Mouse (Mus musculus) layer of hippocampus, postnatal 10 days (tissue): ENCODE data around the gene Oit1. TPM values are rescaled to one million over a fixed set of nuclear protein-coding genes. Genes with fewer than 3 reads are reported as not detected.

Experiments used
- DNase-seq, 2 experiments: peaks; one replicate each; pipeline ENCODE4 v3.0.0; 2021; ENCODE audit warnings: low spot score in 2 of 2
- total RNA-seq, 2 experiments: library from RNA; stranded (reverse); gene quantifications; 2 replicates each; pipeline ENCODE4 v1.2.3; 2021

Gene Oit1
- total RNA-seq, 2 experiments from 2014 or later: not detected

DNA sequence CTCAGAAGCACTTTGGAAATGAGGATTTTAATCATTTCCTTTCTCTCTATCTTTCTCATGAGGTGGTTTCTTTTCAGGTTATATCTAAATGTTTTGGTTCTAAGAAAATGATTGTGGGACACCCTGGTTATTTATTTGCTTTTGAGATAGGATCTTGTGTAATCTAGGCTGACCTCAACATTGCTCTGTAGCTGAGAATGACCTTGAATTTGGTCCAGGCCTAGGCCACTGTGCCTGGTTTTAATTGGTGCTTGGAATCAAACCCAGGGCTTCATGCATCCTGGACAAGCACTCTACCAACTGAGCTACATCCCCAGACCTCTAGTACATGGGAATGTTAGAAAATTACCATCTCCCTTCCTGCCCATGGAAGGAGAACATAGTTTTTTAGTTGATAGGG lies 74.5 kb downstream of the Oit1 start:
- DNase-seq: no peak

DNA sequence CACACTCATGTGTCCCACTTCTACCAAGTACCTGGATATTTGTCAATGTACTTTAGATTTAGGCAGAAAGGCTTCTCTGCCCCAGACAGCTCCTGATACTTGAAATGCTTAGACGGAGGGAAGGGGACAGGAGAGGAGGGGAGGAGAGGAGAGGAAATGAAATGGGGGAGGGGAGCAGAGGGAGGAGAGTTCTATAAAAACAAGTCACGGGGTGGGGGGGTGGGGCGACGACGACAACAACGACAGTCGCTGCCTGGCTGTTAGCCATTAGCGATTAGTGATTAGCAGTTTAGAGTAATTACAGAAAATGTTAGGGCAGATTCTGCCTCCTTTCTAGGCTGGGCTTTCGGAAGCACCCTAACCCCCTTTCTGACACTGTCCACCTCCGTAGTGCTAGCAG lies 75.9 kb downstream of the Oit1 start:
- DNase-seq: no peak

DNA sequence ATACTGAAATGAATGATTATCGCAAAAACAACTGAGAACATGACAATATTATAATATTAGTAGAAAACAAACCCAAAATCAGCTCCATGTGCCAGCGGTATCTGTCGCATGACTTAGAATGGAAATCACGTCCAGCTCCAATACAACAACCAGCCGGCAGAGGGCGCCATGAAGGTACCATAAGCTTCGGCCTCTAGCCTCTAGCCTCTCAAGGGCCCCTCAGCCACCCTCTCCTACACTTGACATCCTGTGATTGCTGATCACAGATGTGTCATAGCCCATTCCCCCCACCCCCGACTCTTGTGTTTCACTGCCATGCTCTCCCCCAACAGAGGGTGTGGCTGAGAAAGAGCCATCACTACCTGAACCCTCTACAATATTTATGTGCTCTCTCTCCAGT lies 78.3 kb downstream of the Oit1 start:
- DNase-seq: peak; percentile 52 to 68

Other genes starting within 250 kb of the Oit1 start
- 100 to 1,000 TPM; 176 to 183 TPM for gene Pdhb, start 205.7 kb downstream of the Oit1 start, total RNA-seq
- 10 to 100 TPM; 33.4 to 36.3 TPM for gene Kctd6, start 164.6 kb downstream of the Oit1 start, total RNA-seq
- gene Acox2, start 119.4 kb downstream of the Oit1 start, total RNA-seq: under 1 TPM; 0.49 to 0.50 TPM
- 100 to 1,000 TPM in 1 of 2 experiments, 10 to 100 TPM in 1; 80.4 to 105 TPM for gene Fam107a, start 60.7 kb downstream of the Oit1 start, total RNA-seq